Mouse (Mus musculus): ENCODE results near the gene Gpatch11.
"Not testable (repeated sequence)": the region's sequence is repeated elsewhere in the genome, so short reads cannot be mapped to it uniquely, and the experiment has no call there.

Gpatch11 gene

GRCm38 (mm10) chr17:78834856-78835835, at the start of gene Gpatch11, which contains the start of gene Heatr5b:
Gpatch11 (plus strand) TSS chr17:78835567.
Heatr5b (minus strand) TSS chr17:78835364.
- DNase-seq, result peak; percentile 100

- not testable (repeated sequence) for DNase-seq
These were observed 47.1 kb upstream of the Gpatch11 start for GRCm38 (mm10) chr17:78788273-78788672.

GRCm38 (mm10) chr17:78791068-78791689, 44.2 kb upstream of the Gpatch11 start:
- DNase-seq, result no peak

GRCm38 (mm10) chr17:78791690-78792070, 43.7 kb upstream of the Gpatch11 start:
- no peak for DNase-seq

GRCm38 (mm10) chr17:78792122-78792521, 43.2 kb upstream of the Gpatch11 start:
- DNase-seq, result no peak

GRCm38 (mm10) chr17:78794390-78794789, 41.0 kb upstream of the Gpatch11 start:
- no peak for DNase-seq

GRCm38 (mm10) chr17:78797222-78797621, 38.1 kb upstream of the Gpatch11 start:
- no peak for DNase-seq

GRCm38 (mm10) chr17:78809019-78809418, 26.3 kb upstream of the Gpatch11 start:
- DNase-seq, result no peak

- DNase-seq, result no peak
These were observed 25.8 kb upstream of the Gpatch11 start for GRCm38 (mm10) chr17:78809582-78809981.

GRCm38 (mm10) chr17:78824346-78824745, 11.0 kb upstream of the Gpatch11 start:
- no peak for DNase-seq

- DNase-seq, result no peak
These were observed 689 bp downstream of the Gpatch11 start for GRCm38 (mm10) chr17:78836056-78836455.

- DNase-seq, result no peak
These were observed 7.0 kb downstream of the Gpatch11 start for GRCm38 (mm10) chr17:78842271-78842928.

- DNase-seq, result no peak
These were observed 20.9 kb downstream of the Gpatch11 start for GRCm38 (mm10) chr17:78856243-78856642.

- no peak for DNase-seq
These were observed 38.5 kb downstream of the Gpatch11 start for GRCm38 (mm10) chr17:78873886-78874285.

GRCm38 (mm10) chr17:78881878-78882304, 46.5 kb downstream of the Gpatch11 start:
- DNase-seq, result peak; percentile 51

GRCm38 (mm10) chr17:78882401-78883112, 47.2 kb downstream of the Gpatch11 start, which contains the start of gene Eif2ak2:
Eif2ak2 (minus strand) TSS chr17:78882573.
- DNase-seq, result peak; percentile 93

GRCm38 (mm10) chr17:78883291-78883690, 47.9 kb downstream of the Gpatch11 start:
- no peak for DNase-seq

- DNase-seq, result no peak
These were observed 50.1 kb downstream of the Gpatch11 start for GRCm38 (mm10) chr17:78885286-78886065.

- no peak for DNase-seq
These were observed 53.2 kb downstream of the Gpatch11 start for GRCm38 (mm10) chr17:78888554-78888953.

- DNase-seq, result no peak
These were observed 53.8 kb downstream of the Gpatch11 start for GRCm38 (mm10) chr17:78889184-78889583.

GRCm38 (mm10) chr17:78891020-78891419, 55.7 kb downstream of the Gpatch11 start:
- DNase-seq, result no peak

- DNase-seq, result no peak
These were observed 59.6 kb downstream of the Gpatch11 start for GRCm38 (mm10) chr17:78894991-78895390.
